Mouse (Mus musculus) left cerebral cortex, adult 2 months (tissue): ENCODE measurements around the gene Bmp8b. TPM values are rescaled to one million over a fixed set of nuclear protein-coding genes. Genes with fewer than 3 reads are reported as not detected.
"Not testable (repeated sequence)": the region's sequence is repeated elsewhere in the genome, so short reads cannot be mapped to it uniquely, and the experiment has no call there.

ENCODE experiments used
- DNase-seq, 2 experiments: peaks; one replicate each; pipeline ENCODE4 v3.0.0; 2021 to 2022; ENCODE audit warnings: low spot score in 2 of 2, mixed read lengths in 1 of 2; ENCODE audit errors: extremely low spot score in 1 of 2
- H3K27ac ChIP-seq: fragments of 200-600 bp; 2 replicates; pipeline ENCODE4 v1.8.1; 2022
- H3K4me3 ChIP-seq: fragments of 200-600 bp; 2 replicates; pipeline ENCODE4 v1.8.1; 2022
- CTCF ChIP-seq: fragments of 200-600 bp; IDR thresholded peaks from 2 replicates; pipeline ENCODE4 v1.8.1; 2022; ENCODE audit warnings: antibody characterized with exemption, mild to moderate bottlenecking, moderate library complexity
- intact Hi-C: fragments of 180-260 bp; cut with DNase I; formaldehyde crosslinking; loops from one replicate; pipeline ENCODE4 v1.15.1; 2025
- total RNA-seq, 2 experiments: library from RNA; stranded (reverse); gene quantifications; 2 replicates each; pipeline ENCODE4 v1.2.3; 2021

Bmp8b gene
- total RNA-seq, 2 experiments from 2014 or later = 0.26 TPM; not detected in 1

DNA sequence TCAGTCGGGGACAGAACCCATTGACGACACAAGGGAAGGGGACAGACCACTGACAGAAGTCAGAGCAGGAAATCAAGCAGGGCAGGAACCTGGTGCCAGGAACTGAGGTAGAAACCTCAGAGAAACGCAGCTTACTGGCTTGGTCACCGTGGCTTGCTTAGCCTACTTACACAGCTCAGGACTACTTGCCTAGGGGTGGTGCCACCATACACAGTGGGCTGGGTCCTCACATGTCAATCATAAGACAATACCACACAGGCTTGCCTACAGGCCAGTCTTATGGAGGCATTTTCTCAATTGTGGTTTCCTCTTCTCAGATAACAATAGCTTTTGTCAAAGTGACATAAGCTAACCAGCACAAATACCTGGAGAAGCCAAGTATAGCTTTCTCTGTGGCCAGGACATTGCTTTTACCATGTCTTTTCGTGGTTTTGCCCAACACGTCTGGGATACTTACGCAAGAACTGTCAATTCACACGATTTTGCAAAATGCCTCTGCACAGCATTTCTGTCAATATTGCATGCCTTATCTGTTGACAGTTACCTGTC, 7.3 kb downstream of the Bmp8b start:
- Histone ChIP-seq H3K4me3 (no peak overlapping the region), H3K27ac (no peak overlapping the region)
- TF ChIP-seq CTCF = no peak
- intact Hi-C loops = no loop called here
- no peak for DNase-seq

- H3K27ac ChIP-seq, H3K4me3 ChIP-seq, DNase-seq, intact Hi-C loops: not testable (repeated sequence)
Observed at GRCm38 (mm10) chr4:123114651-123115050, 9.7 kb downstream of the Bmp8b start.

DNA sequence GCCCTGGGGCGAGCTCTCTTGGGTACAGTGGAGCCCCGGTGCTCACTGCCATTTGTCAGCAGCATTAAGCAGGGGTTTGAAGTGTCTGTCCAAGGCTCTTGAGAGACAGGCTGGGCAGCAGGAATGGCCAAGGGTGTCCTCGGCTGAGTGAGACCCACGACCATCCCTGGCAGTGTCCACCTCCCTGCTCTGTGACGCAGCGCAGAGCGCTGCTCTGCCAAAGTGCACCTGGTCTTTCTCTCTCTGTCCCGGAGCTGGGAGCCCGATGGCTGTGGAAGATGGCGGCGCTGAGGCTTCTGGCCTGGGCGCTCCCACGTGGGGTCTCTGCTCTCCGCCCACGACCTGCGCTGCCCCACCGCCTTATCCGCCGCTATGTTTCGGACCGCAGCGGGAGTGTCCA, 11.0 kb downstream of the Bmp8b start, which contains the start of gene Oxct2b:
Gene Oxct2b, plus strand, starts transcription at position 256 of the 400 bp plus-strand sequence.
- DNase-seq = no peak
- Histone ChIP-seq H3K4me3 (peak within 1 kb of the TSS; percentile 26), H3K27ac (no peak within 1 kb of the TSS)
- no peak for TF ChIP-seq CTCF
- intact Hi-C loops = no loop called here

DNA sequence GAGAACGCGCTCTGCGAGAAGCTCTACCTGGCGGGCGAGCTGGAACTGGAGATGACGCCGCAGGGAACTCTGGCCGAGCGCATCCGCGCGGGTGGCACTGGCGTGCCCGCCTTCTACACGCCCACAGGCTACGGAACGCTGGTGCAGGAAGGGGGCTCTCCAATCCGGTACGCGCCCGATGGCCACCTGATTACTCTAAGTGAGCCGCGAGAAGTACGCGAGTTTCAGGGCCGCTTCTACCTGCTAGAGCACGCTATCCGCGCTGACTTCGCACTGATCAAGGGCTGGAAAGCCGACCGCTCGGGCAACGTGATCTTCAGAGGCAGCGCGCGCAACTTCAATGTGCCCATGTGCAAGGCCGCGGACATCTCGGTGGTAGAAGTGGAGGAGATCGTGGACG, 11.7 kb downstream of the Bmp8b start:
- intact Hi-C loops, DNase-seq, H3K27ac ChIP-seq: not testable (repeated sequence)
- H3K4me3 ChIP-seq = peak overlapping the region; percentile 26

GRCm38 (mm10) chr4:123121286-123121685, 16.3 kb downstream of the Bmp8b start:
- intact Hi-C loops = no loop called here

GRCm38 (mm10) chr4:123126626-123127025, 21.7 kb downstream of the Bmp8b start:
- no peak for DNase-seq
- intact Hi-C loops = no loop called here
- no peak overlapping the region for H3K4me3 ChIP-seq
- no peak for TF ChIP-seq CTCF
- no peak overlapping the region for H3K27ac ChIP-seq

More at GRCm38 (mm10) chr4:123121286-123121685, 16.3 kb downstream of the Bmp8b start:
- DNase-seq = no peak
- TF ChIP-seq CTCF = no peak
- H3K27ac ChIP-seq = no peak overlapping the region
- H3K4me3 ChIP-seq = no peak overlapping the region

DNA sequence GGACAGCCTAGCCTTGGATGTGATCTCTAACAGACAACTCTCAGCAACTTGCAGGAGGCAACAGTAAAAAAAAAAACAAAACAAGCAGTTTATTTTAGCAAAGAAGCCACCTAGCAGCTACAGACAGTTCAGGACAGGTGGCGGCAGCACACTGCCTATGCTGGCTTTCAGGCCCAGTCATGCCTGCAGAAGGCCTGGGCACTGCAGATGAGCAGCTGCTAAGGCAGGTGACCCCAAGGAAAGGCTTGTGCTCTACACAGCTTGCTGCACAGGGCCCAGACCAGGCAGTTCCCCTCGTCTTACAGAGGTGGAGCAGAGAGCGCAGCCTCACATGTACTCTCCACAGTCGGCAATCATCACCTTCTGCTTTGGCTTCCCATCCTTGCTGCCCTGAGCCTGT, 22.1 kb downstream of the Bmp8b start:
- Histone ChIP-seq H3K27ac (no peak overlapping the region), H3K4me3 (no peak overlapping the region)
- no peak for TF ChIP-seq CTCF
- intact Hi-C loops = no loop called here
- no peak for DNase-seq

DNA sequence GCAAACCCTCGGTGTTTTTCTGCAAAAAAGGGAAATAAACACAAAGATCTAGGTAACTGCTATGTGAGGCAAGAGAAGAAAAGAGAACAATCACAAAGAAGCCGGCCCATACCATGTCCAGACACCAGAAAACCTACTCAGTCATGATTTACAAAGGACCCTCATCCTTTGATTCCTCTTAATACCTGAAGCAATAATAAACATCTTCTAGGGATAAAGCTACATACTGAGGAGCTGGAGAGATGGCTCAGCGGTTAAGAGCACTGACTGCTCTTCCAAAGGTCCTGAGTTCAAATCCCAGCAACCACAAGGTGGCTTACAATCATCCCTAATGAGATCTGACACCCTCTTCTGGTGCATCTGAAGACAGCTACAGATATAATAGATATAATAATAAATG, 32.6 kb downstream of the Bmp8b start:
- intact Hi-C loops = no loop called here
- H3K27ac ChIP-seq = no peak overlapping the region
- no peak overlapping the region for H3K4me3 ChIP-seq
- no peak for DNase-seq
- no peak for TF ChIP-seq CTCF

GRCm38 (mm10) chr4:123139513-123140154, 34.7 kb downstream of the Bmp8b start, which contains the start of gene Ppie:
Gene Ppie (minus strand): TSS chr4:123139951.
- no peak; the same call in 1 of the 2 replicates for TF ChIP-seq CTCF
- peak; percentile 69 to 73 for DNase-seq
- peak within 1 kb of the TSS; percentile 45; the same call in 1 of the 2 replicates for H3K27ac ChIP-seq
- intact Hi-C loops = no loop called here
- H3K4me3 ChIP-seq = peak within 1 kb of the TSS; percentile 78

DNA sequence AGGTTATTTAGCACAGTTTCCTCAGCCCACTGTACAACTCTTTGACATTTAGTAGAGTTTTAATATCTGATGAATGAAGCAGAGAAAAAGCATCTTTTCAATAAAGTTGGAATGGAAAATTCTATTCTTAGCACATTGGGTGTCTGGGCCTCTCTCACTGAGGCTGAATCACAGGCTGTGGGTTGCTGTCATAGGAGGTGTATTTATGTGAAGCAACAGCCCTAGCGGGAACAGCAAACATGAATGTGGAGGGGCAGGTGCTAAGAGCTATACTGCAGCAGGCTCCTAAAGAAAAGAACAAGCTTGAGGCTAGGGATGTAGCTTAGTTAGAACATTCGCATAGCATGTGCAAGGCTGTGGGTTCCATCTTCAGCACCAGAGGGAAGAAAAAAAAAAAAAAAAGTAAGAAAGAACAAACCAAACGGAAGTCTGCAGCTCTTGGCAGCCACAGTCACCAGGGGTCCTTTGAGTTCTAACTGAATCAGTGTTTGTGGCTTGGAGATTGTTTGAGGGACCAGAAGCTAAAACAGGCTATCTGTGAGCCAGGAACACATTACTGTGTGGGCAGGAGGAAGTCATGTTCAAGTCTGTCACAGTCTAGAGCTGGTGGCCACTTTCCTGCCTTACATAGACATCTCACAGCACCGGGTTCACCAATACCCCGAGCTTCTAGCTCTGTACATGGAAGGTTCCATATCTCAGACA, 42.6 kb downstream of the Bmp8b start:
- Histone ChIP-seq H3K27ac (peak overlapping the region; percentile 57), H3K4me3 (no peak overlapping the region)
- TF ChIP-seq CTCF = no peak; the same call in 1 of the 2 replicates

GRCm38 (mm10) chr4:123152003-123152402, 47.0 kb downstream of the Bmp8b start:
- intact Hi-C loops = no loop called here
- H3K4me3 ChIP-seq = no peak overlapping the region
- no peak for DNase-seq
- H3K27ac ChIP-seq = no peak overlapping the region
- peak; percentile 19 for TF ChIP-seq CTCF

More for the DNA sequence above, 42.6 kb downstream of the Bmp8b start:
- intact Hi-C loops = loop anchor here (1.0 kb wide), 1 partner anchor 17 kb away; no protein-coding TSS in a partner anchor
- peak; percentile 26 to 55 for DNase-seq

DNA sequence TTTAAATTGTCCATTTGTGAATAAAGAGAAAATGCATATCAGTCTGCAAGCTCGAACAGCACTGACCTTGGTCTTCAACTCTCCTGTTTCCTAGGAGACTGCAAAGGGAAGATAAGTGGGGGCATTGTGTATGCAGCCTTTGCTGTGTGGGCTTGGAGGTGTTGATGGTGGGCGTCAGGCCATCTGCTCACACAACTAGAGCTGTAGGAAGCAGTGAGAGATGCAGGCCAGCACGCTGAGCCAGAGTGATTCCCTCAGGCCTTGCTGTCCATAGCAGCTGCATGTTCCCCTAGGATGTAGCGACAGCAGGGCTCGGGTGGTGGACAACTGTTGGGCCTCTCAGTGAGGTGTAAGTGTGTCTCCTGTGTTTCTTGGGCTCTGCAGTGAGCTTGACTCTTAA, 48.0 kb downstream of the Bmp8b start:
- Histone ChIP-seq H3K4me3 (no peak overlapping the region), H3K27ac (no peak overlapping the region)
- intact Hi-C loops = no loop called here
- DNase-seq = peak; percentile 65 to 83
- TF ChIP-seq CTCF = no peak
